Mouse (Mus musculus): ENCODE results near the gene Shh. TPM values are rescaled to one million over a fixed set of nuclear protein-coding genes. Genes with fewer than 3 reads are reported as not detected.

The Shh gene
- polyA plus RNA-seq, 1 experiment = not detected

DNA sequence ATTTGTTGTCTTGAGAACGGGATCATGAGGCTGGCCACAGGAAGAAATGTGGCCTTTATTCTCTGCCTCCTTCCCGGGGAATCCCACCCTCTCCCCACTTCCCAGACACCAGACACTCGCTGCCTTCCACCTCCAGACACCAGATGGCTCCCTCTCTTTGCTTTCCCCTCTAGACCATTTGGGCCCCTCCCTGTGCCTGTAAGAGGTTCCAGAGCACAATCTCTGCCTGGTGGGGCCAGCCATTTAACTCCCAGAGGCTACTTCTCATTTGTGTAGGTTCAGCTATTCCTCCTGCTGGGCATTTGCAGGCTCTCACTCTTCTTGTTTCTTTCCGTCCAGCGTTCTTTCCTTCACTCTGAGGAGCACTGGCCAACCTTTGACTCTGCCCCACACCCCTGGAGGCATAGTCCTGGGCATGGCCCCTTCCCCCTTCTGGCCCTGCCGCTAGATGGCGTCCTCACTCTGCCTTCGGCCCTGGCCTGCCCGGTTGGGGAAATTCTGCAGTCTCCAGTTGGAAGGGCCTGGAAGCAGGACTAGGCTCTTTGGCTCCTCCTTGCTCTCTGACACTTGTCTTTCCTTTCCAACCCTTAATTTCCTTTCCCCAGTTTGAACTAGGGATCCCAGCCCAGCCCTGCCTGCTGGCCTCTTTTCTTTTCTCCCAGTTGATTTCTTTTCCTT lies 2.6 kb upstream of the Shh start:
- H3K4me3 ChIP-seq (ENCODE audit: insufficient read depth, low read length) = no peak overlapping the region
- TF ChIP-seq CTCF (IDR thresholded peaks at IDR 0.05; ENCODE audit: low read depth, low read length) = no peak
- no peak for TF ChIP-seq POLR2A (IDR thresholded peaks at IDR 0.05; ENCODE audit: borderline replicate concordance, low read depth, low read length)
- H3K4me1 ChIP-seq (ENCODE audit: control insufficient read depth, insufficient read depth, low read length) = no peaks in the 10 kb centered on the region
- H3K27ac ChIP-seq (ENCODE audit: insufficient read depth, low read depth, low read length) = no peak overlapping the region

- Histone ChIP-seq H3K4me1 (ENCODE audit: control insufficient read depth, insufficient read depth, low read length) (no peaks in the 10 kb centered on the region), H3K4me3 (ENCODE audit: insufficient read depth, low read length) (no peak overlapping the region), H3K27ac (ENCODE audit: insufficient read depth, low read depth, low read length) (no peak overlapping the region)
- TF ChIP-seq CTCF (IDR thresholded peaks at IDR 0.05; ENCODE audit: low read depth, low read length) = no peak
- TF ChIP-seq POLR2A (IDR thresholded peaks at IDR 0.05; ENCODE audit: borderline replicate concordance, low read depth, low read length) = no peak
Measured at GRCm38 (mm10) chr5:28466351-28466750, 705 bp downstream of the Shh start.

- no peak overlapping the region for H3K4me3 ChIP-seq (ENCODE audit: insufficient read depth, low read length)
- no peak for TF ChIP-seq CTCF (IDR thresholded peaks at IDR 0.05; ENCODE audit: low read depth, low read length)
- TF ChIP-seq POLR2A (IDR thresholded peaks at IDR 0.05; ENCODE audit: borderline replicate concordance, low read depth, low read length) = no peak
- no peak overlapping the region for H3K27ac ChIP-seq (ENCODE audit: insufficient read depth, low read depth, low read length)
- H3K4me1 ChIP-seq (ENCODE audit: control insufficient read depth, insufficient read depth, low read length) = no peaks in the 10 kb centered on the region
Measured at GRCm38 (mm10) chr5:28465526-28465925, 1.5 kb downstream of the Shh start.

GRCm38 (mm10) chr5:28465099-28465406 lies 2.0 kb downstream of the Shh start:
- H3K27ac ChIP-seq (ENCODE audit: insufficient read depth, low read depth, low read length) = no peak overlapping the region
- no peaks in the 10 kb centered on the region for H3K4me1 ChIP-seq (ENCODE audit: control insufficient read depth, insufficient read depth, low read length)
- TF ChIP-seq CTCF (IDR thresholded peaks at IDR 0.05; ENCODE audit: low read depth, low read length) (no peak), POLR2A (IDR thresholded peaks at IDR 0.05; ENCODE audit: borderline replicate concordance, low read depth, low read length) (no peak)
- no peak overlapping the region for H3K4me3 ChIP-seq (ENCODE audit: insufficient read depth, low read length)

- TF ChIP-seq POLR2A (IDR thresholded peaks at IDR 0.05; ENCODE audit: borderline replicate concordance, low read depth, low read length) (no peak), CTCF (IDR thresholded peaks at IDR 0.05; ENCODE audit: low read depth, low read length) (no peak)
- peak overlapping the region; percentile 46 for H3K4me3 ChIP-seq (ENCODE audit: insufficient read depth, low read length)
- no peaks in the 10 kb centered on the region for H3K4me1 ChIP-seq (ENCODE audit: control insufficient read depth, insufficient read depth, low read length)
- no peak overlapping the region for H3K27ac ChIP-seq (ENCODE audit: insufficient read depth, low read depth, low read length)
Measured at GRCm38 (mm10) chr5:28464361-28465098, 2.5 kb downstream of the Shh start.

DNA sequence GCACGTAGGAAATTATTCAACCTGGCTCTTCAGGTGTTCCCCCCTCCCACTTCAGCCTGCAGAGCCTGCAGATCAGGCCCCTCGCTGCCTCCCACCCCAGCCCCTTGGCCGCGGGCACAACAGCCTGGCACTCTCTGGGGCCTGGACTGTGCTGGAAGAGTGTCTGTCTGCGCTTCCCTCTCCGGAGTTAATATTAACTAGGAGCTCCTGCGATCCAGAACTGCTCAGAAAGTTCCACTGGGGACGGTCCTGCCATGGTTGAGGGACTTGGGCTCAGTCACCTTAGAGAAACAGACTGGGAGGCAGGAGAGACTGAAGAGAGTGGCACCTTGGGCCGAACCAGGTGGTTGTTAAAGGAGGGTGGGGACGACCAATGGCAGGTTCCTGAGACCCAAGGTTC lies 3.4 kb downstream of the Shh start:
- TF ChIP-seq POLR2A (IDR thresholded peaks at IDR 0.05; ENCODE audit: borderline replicate concordance, low read depth, low read length) = no peak
- no peak overlapping the region for H3K4me3 ChIP-seq (ENCODE audit: insufficient read depth, low read length)
- no peak overlapping the region for H3K27ac ChIP-seq (ENCODE audit: insufficient read depth, low read depth, low read length)
- no peaks in the 10 kb centered on the region for H3K4me1 ChIP-seq (ENCODE audit: control insufficient read depth, insufficient read depth, low read length)

DNA sequence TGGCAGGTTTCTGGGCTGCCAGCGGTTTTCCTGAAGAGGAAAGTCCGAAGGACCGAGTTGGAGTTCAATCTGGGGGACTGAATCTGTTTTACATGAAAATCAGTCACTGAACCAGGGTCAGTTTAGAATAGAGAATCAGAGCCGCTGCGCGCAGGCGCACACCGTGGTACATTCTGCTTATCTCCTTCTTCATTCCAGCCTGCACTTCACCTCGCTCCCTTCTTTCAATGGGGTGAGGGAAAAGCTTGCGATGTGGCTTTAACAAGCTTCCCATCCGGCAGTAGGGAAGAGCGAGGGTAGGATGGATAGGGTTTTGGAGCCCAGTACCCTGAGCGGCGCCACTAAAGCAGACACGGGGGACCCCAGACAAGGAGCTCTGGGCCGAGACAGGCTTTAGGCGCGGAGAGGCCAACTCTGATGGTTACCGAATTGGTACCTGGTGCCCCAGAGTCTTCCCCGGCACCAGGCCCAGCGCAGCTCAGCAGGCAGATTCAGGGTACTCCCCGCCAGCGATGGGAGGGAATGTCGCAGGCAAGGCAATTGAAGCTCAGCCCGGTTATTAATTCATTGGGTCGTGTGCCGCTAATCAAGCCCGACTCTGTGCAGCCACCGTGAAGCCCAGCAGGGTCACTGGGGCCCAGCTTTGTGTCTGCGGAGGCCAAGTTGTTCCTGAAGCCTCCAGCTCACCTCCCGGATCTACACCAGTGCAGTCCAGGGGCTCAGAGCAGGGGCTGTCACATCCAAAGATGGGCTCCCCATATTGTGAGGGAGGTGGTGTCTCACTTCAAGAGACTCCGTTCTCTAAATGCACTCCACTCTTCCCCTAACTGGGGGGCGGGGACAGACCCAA lies 4.1 kb downstream of the Shh start:
- H3K27ac ChIP-seq (ENCODE audit: insufficient read depth, low read depth, low read length) = no peak overlapping the region
- no peaks in the 10 kb centered on the region for H3K4me1 ChIP-seq (ENCODE audit: control insufficient read depth, insufficient read depth, low read length)
- no peak for TF ChIP-seq POLR2A (IDR thresholded peaks at IDR 0.05; ENCODE audit: borderline replicate concordance, low read depth, low read length)
- no peak for TF ChIP-seq CTCF (IDR thresholded peaks at IDR 0.05; ENCODE audit: low read depth, low read length)
- no peak overlapping the region for H3K4me3 ChIP-seq (ENCODE audit: insufficient read depth, low read length)

GRCm38 (mm10) chr5:28461376-28461775 lies 5.7 kb downstream of the Shh start:
- no peaks in the 10 kb centered on the region for H3K4me1 ChIP-seq (ENCODE audit: control insufficient read depth, insufficient read depth, low read length)
- no peak for TF ChIP-seq CTCF (IDR thresholded peaks at IDR 0.05; ENCODE audit: low read depth, low read length)
- TF ChIP-seq POLR2A (IDR thresholded peaks at IDR 0.05; ENCODE audit: borderline replicate concordance, low read depth, low read length) = no peak

GRCm38 (mm10) chr5:28460556-28461350 lies 6.3 kb downstream of the Shh start:
- H3K4me3 ChIP-seq (ENCODE audit: insufficient read depth, low read length) = no peak overlapping the region
- TF ChIP-seq CTCF (IDR thresholded peaks at IDR 0.05; ENCODE audit: low read depth, low read length) = no peak
- TF ChIP-seq POLR2A (IDR thresholded peaks at IDR 0.05; ENCODE audit: borderline replicate concordance, low read depth, low read length) = no peak
- no peak overlapping the region for H3K27ac ChIP-seq (ENCODE audit: insufficient read depth, low read depth, low read length)
- no peaks in the 10 kb centered on the region for H3K4me1 ChIP-seq (ENCODE audit: control insufficient read depth, insufficient read depth, low read length)

More at GRCm38 (mm10) chr5:28461376-28461775, 5.7 kb downstream of the Shh start:
- Histone ChIP-seq H3K27ac (ENCODE audit: insufficient read depth, low read depth, low read length) (no peak overlapping the region), H3K4me3 (ENCODE audit: insufficient read depth, low read length) (no peak overlapping the region)
